Mouse (Mus musculus) kidney, embryonic 15.5 days (tissue): ENCODE measurements at regions not wholly inside any gene's neighbourhood (a gene's known extent, or its start where the extent isn't known, plus 50 kb on each side); places are given as distances from the start of the nearest gene placed in this dataset.

Experiments
- ATAC-seq: fragments of 200-750 bp; cut with Nextera tagmentation; replicated peaks from 2 replicates; pipeline ENCODE4 v1.8.0; 2017; ENCODE audit warnings: moderate TSS enrichment; ENCODE audit not compliant: low FRiP score
- H3K27ac ChIP-seq: fragments of 300-500 bp; sonication (generic); 2 replicates; pipeline ENCODE4 v1.5.1; 2015; ENCODE audit warnings: mild to moderate bottlenecking, inconsistent platforms
- H3K27me3 ChIP-seq: fragments of 300-500 bp; sonication (generic); 2 replicates; pipeline ENCODE4 v1.6.1; 2015; ENCODE audit warnings: inconsistent platforms
- H3K36me3 ChIP-seq: fragments of 300-500 bp; sonication (generic); 2 replicates; pipeline ENCODE4 v1.6.1; 2015; ENCODE audit warnings: inconsistent platforms
- H3K4me1 ChIP-seq: fragments of 300-500 bp; sonication (generic); 2 replicates; pipeline ENCODE4 v1.6.1; 2015; ENCODE audit warnings: inconsistent platforms
- H3K4me2 ChIP-seq: fragments of 300-500 bp; sonication (generic); 2 replicates; pipeline ENCODE4 v1.6.1; 2015; ENCODE audit warnings: moderate library complexity, mild to moderate bottlenecking, inconsistent platforms
- H3K4me3 ChIP-seq: fragments of 300-500 bp; sonication (generic); replicated peaks from 2 replicates; pipeline ENCODE4 v1.5.1; 2015; ENCODE audit warnings: mild to moderate bottlenecking, inconsistent platforms
- H3K9ac ChIP-seq: fragments of 300-500 bp; sonication (generic); 2 replicates; pipeline ENCODE4 v1.6.1; 2015; ENCODE audit warnings: mild to moderate bottlenecking, inconsistent platforms
- H3K9me3 ChIP-seq: fragments of 300-500 bp; sonication (generic); replicated peaks from 2 replicates; pipeline ENCODE4 v1.6.1; 2016; ENCODE audit warnings: inconsistent platforms
- WGBS: fragments of 180-500 bp; shearing (Covaris S2); methylation state at CpG from one replicate; pipeline ENCODE4 v1.1.7; 2015; ENCODE audit warnings: mixed read lengths; 5-methylcytosine and 5-hydroxymethylcytosine counted together

DNA sequence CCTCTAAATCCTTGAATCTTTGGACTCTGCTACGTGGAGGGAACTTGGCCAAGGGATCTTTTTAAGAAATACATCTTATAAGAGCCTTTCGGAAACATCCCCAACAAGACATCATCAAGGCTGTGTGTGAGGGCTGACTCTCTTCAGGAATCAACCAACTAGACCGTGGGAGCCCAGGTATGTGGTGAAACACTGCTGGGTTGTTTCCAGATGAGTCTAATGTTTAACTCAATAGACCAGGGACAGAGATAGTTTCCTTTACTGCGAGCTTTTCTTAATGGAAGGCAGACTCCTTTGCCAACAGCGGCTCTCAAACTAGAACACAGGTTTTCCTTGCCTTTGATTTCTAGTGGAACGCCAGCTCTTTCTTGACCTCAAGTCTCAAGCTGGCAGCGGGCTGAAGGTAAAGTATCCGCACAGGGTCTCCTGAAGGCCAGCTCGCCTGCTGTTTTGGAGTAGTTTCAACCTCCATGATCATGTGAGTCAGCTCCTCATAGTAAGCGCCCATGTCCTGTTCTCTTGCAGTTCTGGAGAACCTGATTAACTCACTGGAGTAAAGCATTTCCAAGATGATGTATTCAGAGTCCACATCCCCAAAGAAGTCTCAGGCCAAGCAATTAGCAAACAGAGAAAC lies 345.7 kb upstream of the Prkcq start:
- peak overlapping the region; percentile 52 for H3K4me3 ChIP-seq
- no peaks in the 10 kb centered on the region for H3K9me3 ChIP-seq
- H3K27me3 ChIP-seq, result no peaks in the 10 kb centered on the region
- no peak overlapping the region for H3K9ac ChIP-seq
- H3K36me3 ChIP-seq, result no peaks in the 10 kb centered on the region
- WGBS, result 80% methylated on average over 10 of the region's 10 CpGs
- H3K27ac ChIP-seq, result no peak overlapping the region
- no peaks in the 10 kb centered on the region for H3K4me1 ChIP-seq
- H3K4me2 ChIP-seq, result peak overlapping the region; percentile 63
- no peak; the same call in 1 of the 2 replicates for ATAC-seq

DNA sequence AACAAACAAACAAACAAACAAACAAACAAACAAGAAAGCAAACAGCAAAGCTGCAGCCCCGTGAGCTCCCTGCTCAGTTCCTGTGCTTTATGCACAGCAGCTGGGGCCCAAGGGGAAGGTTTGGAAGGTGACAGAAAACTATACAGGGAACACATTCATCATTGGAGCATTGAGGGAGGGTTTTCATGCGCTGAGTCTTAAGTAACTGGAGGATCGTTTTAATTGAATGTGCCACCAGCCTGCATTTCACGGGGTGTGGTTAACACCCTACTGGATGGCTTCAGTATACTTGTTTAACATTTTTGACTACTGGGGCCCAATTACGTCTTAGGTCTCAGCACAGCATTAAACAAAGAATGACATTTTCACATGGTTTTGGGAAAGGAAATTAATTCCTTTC lies 331.9 kb upstream of the Prkcq start:
- H3K9ac ChIP-seq, result no peak overlapping the region
- 51% methylated on average over 5 of the region's 5 CpGs for WGBS
- H3K9me3 ChIP-seq, result no peaks in the 10 kb centered on the region
- no peak overlapping the region for H3K4me3 ChIP-seq
- H3K36me3 ChIP-seq, result no peaks in the 10 kb centered on the region
- H3K27ac ChIP-seq, result no peak overlapping the region
- H3K4me1 ChIP-seq, result no peaks in the 10 kb centered on the region
- no peak overlapping the region for H3K4me2 ChIP-seq
- no peaks in the 10 kb centered on the region for H3K27me3 ChIP-seq
- ATAC-seq, result no peak

DNA sequence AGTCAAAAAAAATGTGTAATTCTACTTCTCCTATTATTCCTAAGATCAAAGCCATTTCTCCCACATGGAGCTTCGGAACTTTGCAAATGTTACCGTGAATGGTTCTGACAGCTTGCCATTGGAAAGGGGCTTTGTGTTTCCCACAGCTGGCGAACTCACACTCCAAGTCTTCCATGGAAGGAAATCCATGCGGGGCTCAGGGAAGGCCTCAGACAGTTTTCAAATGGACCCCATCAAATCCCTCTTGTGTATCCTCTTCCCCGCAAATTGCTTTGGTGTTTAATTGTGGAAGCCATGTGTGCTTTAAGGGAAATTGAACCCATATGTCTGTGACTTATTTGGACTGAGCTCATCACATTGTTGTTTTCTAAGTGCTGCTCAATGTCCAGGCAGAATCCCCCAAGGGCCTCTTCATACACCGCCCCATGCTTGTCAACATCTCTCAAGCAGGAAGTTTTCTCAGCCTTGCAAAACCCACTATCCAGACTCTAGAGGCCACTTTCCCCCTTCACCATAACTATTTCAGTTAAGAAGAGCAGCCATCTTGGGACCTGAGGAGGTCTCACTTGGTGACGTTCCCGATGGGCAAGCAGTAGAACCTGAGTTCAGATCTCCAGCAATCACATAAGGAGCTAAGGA lies 310.1 kb upstream of the Prkcq start:
- WGBS, result 82% methylated on average over 8 of the region's 8 CpGs
- ATAC-seq, result no peak
- Histone ChIP-seq H3K27me3 (no peaks in the 10 kb centered on the region), H3K27ac (no peak overlapping the region), H3K4me2 (no peak overlapping the region), H3K4me1 (no peaks in the 10 kb centered on the region), H3K4me3 (no peak overlapping the region), H3K36me3 (no peaks in the 10 kb centered on the region), H3K9ac (no peak overlapping the region), H3K9me3 (no peaks in the 10 kb centered on the region)

DNA sequence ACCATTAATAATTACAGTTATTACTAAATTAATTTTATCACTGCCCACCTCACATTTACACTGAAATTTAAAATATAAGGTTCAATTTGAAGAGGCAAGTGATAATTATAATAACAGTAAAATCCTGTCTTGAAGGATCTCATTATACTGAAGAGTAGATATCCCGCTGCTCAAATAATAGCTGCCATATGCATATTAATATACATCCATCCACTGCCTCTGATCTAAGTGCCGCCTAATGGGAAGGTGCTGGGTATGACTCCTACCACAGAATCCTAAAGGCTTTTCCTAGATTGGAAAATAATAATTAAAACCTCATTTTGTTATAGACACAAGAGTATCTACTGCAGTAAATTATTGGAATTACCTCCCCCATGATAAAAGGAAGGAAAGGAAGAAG lies 307.5 kb upstream of the Prkcq start:
- H3K4me2 ChIP-seq, result no peak overlapping the region
- H3K27me3 ChIP-seq, result no peaks in the 10 kb centered on the region
- no peaks in the 10 kb centered on the region for H3K36me3 ChIP-seq
- H3K27ac ChIP-seq, result no peak overlapping the region
- no peak overlapping the region for H3K4me3 ChIP-seq
- ATAC-seq, result no peak
- WGBS, result 81% methylated on average over 2 of the region's 2 CpGs
- H3K4me1 ChIP-seq, result no peaks in the 10 kb centered on the region
- H3K9ac ChIP-seq, result no peak overlapping the region
- no peaks in the 10 kb centered on the region for H3K9me3 ChIP-seq

DNA sequence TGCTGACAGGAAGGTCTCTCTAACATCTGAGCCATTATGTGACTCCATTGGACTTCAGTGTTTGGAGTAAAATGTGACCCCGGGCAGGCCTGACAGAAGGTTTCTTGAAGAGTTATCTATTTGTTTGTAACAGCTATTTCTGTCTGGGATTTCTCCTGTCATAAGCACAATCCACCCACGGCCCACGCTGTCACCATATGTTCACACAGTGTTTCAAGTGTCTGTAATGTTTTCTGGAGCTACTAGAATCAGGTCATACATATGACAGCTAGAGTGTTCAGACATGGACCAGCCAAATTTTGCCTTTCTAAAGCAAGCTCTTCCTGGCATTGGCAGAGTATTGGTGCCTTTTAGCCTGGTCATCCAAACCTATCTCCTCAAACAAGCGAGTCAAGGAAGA lies 297.6 kb upstream of the Prkcq start:
- no peaks in the 10 kb centered on the region for H3K4me1 ChIP-seq
- H3K27ac ChIP-seq, result no peak overlapping the region
- no peaks in the 10 kb centered on the region for H3K36me3 ChIP-seq
- no peak overlapping the region for H3K9ac ChIP-seq
- no peak overlapping the region for H3K4me3 ChIP-seq
- no peaks in the 10 kb centered on the region for H3K9me3 ChIP-seq
- WGBS, result 83% methylated on average over 4 of the region's 4 CpGs
- ATAC-seq, result no peak
- no peak overlapping the region for H3K4me2 ChIP-seq
- no peaks in the 10 kb centered on the region for H3K27me3 ChIP-seq

DNA sequence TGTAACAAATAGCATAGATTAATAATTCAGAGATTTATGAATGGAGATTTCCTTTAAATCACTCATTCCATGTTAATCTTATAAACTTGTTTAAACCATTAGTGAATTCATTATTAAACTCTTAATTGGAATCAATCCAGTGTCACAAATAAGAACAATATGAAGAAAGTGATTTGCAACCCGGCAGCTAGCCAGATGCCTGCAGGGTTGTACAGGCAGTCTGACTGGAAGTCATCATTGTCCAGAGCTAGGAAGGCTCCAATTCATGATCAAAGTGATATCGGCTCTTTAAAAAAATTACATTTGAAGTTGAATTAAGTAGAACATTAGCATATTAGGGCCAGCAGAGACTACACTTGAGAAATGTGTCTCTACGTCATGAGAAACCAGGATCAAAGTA lies 270.0 kb upstream of the Prkcq start:
- no peaks in the 10 kb centered on the region for H3K9me3 ChIP-seq
- no peak for ATAC-seq
- no peaks in the 10 kb centered on the region for H3K36me3 ChIP-seq
- H3K9ac ChIP-seq, result no peak overlapping the region
- no peak overlapping the region for H3K4me3 ChIP-seq
- H3K4me1 ChIP-seq, result no peaks in the 10 kb centered on the region
- 86% methylated on average over 3 of the region's 3 CpGs for WGBS
- no peak overlapping the region for H3K4me2 ChIP-seq
- H3K27me3 ChIP-seq, result no peaks in the 10 kb centered on the region
- no peak overlapping the region for H3K27ac ChIP-seq

DNA sequence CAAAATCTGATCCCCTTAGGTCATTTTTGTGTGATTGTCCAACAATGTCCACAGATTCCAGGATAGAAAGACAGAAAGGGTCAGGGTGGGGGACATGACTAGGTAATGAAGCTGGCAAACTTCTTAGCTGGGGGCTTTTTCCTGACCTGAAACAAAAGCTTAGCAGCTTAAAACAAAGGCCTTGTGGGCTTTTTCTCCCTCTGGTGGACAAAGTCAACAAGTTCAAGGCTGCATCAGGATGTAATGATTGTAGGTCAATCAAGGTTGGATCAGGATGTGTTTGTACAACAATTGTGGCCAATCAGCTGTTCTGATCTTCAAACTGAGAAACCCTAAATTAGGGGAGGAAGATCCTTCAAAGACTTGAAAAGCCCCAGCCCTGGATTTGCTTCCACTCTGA lies 252.0 kb upstream of the Prkcq start:
- 0 out of 2 replicates have a peak, but pooled peaks cover 2% of the 10 kb centered on the region for H3K4me1 ChIP-seq
- no peak overlapping the region for H3K4me2 ChIP-seq
- ATAC-seq, result no peak
- no peak overlapping the region for H3K27ac ChIP-seq
- no peaks in the 10 kb centered on the region for H3K9me3 ChIP-seq
- no peaks in the 10 kb centered on the region for H3K27me3 ChIP-seq
- no peaks in the 10 kb centered on the region for H3K36me3 ChIP-seq
- H3K9ac ChIP-seq, result no peak overlapping the region
- no peak overlapping the region for H3K4me3 ChIP-seq

DNA sequence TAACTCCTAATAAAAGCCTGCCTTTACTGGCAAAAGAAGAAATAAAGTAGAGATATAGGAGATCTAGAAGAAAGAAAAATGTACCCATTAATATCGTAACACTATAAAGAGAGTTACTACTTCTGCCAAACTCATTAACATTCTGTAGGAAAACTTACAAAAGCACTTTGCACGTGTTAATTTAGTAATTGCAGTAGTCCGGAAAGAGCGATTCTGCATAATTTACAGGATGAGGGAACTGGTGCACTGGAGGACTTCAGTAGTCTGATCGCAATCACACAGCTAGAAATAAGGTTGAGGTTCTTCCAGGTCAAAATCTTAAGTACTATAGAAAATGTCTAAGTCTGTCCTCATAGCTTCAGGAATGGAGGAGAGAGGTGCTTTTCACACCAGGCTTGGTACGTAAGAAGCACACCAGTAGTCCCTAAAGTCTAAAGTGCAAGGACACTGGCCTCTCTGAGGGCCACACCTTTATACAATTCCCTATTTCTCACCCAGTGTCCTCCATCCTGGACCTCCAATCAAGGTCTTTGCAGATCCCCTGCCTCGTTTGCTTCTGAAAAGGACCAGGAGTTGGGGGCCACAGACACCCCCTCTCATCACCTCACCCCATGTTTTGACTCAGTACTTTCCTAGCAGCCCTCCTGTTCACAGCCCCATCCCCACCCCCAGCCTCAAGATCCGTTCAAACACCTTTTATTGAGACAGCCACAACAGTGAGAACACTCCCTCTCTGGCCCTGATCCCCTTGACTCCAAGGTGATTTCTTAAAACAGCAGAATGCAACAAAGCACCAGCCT lies 251.0 kb upstream of the Prkcq start:
- Histone ChIP-seq H3K27me3 (no peaks in the 10 kb centered on the region), H3K9ac (no peak overlapping the region), H3K4me2 (peak overlapping the region; percentile 43), H3K36me3 (no peaks in the 10 kb centered on the region), H3K9me3 (no peaks in the 10 kb centered on the region), H3K4me3 (no peak overlapping the region), H3K4me1 (0 out of 2 replicates have a peak, but pooled peaks cover 4% of the 10 kb centered on the region), H3K27ac (no peak overlapping the region)
- ATAC-seq, result no peak
- 54% methylated on average over 8 of the region's 8 CpGs for WGBS

DNA sequence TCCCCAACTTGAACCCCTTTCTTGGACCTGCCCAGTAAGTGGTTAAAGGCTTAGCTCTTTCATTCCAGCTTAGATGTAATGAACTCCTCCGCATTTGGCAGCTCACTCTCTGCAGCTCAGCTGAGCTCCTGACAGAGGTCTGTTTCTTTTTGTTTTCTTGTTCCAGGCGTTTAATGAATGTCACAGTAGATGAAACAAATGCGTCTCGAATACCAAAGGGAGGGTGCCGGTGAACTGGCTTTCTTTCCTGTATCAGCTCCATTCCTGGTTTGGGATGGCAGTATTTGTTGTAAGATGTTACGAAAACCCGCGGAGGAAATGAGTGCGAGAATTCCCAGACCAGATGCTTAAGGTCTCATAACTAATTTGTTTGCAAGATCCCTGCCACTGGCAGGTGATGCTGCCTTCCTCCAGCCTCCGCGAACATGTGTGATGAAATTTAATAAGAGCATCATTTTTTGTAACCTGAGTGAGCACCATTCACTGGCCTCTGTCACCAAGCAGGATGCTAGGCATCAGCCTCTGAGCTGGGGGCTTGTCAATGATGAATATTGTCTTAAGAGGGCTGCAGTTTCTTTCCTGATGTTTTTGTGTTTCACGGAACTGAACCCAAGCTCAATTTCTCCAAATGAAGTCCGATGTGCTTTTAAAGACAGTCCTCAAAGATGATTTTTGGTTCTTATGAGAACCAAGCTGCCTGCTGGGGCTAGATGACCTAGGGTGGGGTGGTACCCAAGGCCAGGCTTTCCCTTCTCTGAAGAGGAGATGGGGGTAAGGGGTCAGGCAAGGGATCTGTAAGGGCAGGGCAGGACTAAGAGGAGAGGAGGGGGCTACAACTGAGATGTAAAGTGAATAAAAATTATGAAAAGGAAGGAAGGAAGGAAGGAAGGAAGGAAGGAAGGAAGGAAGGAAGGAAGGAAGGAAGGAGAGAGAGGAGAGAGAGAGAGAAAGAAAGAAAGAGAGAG lies 250.1 kb upstream of the Prkcq start:
- H3K9me3 ChIP-seq, result no peaks in the 10 kb centered on the region
- no peak overlapping the region for H3K27ac ChIP-seq
- no peak overlapping the region for H3K9ac ChIP-seq
- WGBS, result 23% methylated on average over 13 of the region's 13 CpGs
- H3K4me2 ChIP-seq, result peak overlapping the region; percentile 43
- H3K4me1 ChIP-seq, result 0 out of 2 replicates have a peak, but pooled peaks cover 4% of the 10 kb centered on the region
- H3K27me3 ChIP-seq, result no peaks in the 10 kb centered on the region
- peak; percentile 68 for ATAC-seq
- 0 out of 2 replicates have a peak overlapping the region, but pooled peaks have one; percentile 4 for H3K4me3 ChIP-seq
- H3K36me3 ChIP-seq, result no peaks in the 10 kb centered on the region

DNA sequence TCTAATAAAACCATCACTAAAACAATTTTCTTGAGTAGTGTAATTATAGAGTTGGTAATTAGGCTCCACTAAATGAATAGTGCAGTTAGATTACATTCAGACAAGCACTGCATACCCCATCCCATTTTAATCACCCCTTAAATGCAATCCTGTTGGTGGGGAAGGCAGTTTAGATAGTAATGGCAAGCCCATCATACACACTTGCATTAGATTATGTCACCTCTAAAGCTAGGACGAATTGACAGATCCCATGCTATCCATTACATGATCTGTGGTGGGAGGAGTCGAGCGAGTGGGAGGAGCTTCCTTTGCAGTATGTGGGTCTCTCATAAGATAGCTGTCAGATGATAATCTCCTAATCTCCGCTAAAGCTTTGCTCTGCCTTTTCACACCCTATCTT lies 247.9 kb upstream of the Prkcq start:
- Histone ChIP-seq H3K4me1 (0 out of 2 replicates have a peak, but pooled peaks cover 4% of the 10 kb centered on the region), H3K27ac (no peak overlapping the region), H3K4me2 (no peak overlapping the region), H3K4me3 (no peak overlapping the region), H3K9ac (no peak overlapping the region), H3K36me3 (no peaks in the 10 kb centered on the region), H3K9me3 (no peaks in the 10 kb centered on the region), H3K27me3 (no peaks in the 10 kb centered on the region)
- 87% methylated on average over 4 of the region's 4 CpGs for WGBS
- no peak for ATAC-seq

DNA sequence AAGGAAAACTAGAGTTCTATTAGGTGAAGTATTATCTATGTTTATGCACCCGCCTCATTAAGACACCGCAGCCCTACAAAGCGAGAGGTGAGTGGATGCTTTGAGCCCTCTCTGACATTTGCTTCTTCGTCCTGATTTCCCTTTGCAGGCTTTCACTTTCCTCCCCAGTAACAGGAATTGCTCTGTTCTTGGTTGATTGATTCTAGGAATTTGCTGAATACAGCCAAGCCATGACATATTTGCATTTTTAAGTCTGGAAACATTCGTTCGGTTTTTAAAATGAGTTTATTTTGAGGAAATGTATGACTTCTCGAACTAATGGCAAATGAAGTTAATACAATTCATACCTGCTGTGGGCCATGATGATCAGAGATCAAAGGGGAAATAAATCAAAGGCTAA lies 246.5 kb upstream of the Prkcq start:
- Histone ChIP-seq H3K27me3 (no peaks in the 10 kb centered on the region), H3K4me1 (0 out of 2 replicates have a peak, but pooled peaks cover 4% of the 10 kb centered on the region), H3K4me3 (no peak overlapping the region), H3K9ac (no peak overlapping the region), H3K27ac (no peak overlapping the region), H3K4me2 (no peak overlapping the region; the same call in 1 of the 2 replicates), H3K9me3 (no peaks in the 10 kb centered on the region), H3K36me3 (no peaks in the 10 kb centered on the region)
- WGBS, result 53% methylated on average over 7 of the region's 7 CpGs
- no peak for ATAC-seq
